Mouse (Mus musculus) brain, embryonic 14.5 days (tissue): ENCODE measurements at regions not wholly inside any gene's neighbourhood (a gene's known extent, or its start where the extent isn't known, plus 50 kb on each side); places are given as distances from the start of the nearest gene placed in this dataset.

Experiments used
- CTCF ChIP-seq: fragments of 200-500 bp; IDR thresholded peaks from 2 replicates; pipeline ENCODE4 v1.5.1; 2012; ENCODE audit warnings: inconsistent platforms, mild to moderate bottlenecking, moderate library complexity, borderline replicate concordance; ENCODE audit not compliant: insufficient read depth, insufficient read length; ENCODE audit errors: extremely low read depth
- POLR2A ChIP-seq: fragments of 200-500 bp; IDR thresholded peaks from 2 replicates; pipeline ENCODE4 v1.6.1; 2012; ENCODE audit warnings: mild to moderate bottlenecking, inconsistent platforms, borderline replicate concordance; ENCODE audit not compliant: poor library complexity, insufficient read depth, insufficient read length, severe bottlenecking; ENCODE audit errors: extremely low read depth

- no peak for TF ChIP-seq POLR2A
- TF ChIP-seq CTCF: no peak
Measured at GRCm38 (mm10) chr1:63944786-63945185, 175.7 kb upstream of the 4933402D24Rik start.
